Mouse (Mus musculus) kidney, adult 2 months (tissue): Measurements from ENCODE around the gene Trappc4.

Experiments
- CTCF ChIP-seq: fragments of 200-500 bp; conservative IDR thresholded peaks from 2 replicates; pipeline ENCODE4 v1.5.1; 2011; ENCODE audit warnings: low read depth, mild to moderate bottlenecking, control low read depth, low read length, moderate library complexity, mixed read lengths; ENCODE audit not compliant: insufficient read depth, insufficient read length
- POLR2A ChIP-seq: fragments of 200-500 bp; IDR thresholded peaks from one replicate; pipeline ENCODE4 v1.6.1; 2011; ENCODE audit warnings: low read depth, low read length, control low read depth

DNA sequence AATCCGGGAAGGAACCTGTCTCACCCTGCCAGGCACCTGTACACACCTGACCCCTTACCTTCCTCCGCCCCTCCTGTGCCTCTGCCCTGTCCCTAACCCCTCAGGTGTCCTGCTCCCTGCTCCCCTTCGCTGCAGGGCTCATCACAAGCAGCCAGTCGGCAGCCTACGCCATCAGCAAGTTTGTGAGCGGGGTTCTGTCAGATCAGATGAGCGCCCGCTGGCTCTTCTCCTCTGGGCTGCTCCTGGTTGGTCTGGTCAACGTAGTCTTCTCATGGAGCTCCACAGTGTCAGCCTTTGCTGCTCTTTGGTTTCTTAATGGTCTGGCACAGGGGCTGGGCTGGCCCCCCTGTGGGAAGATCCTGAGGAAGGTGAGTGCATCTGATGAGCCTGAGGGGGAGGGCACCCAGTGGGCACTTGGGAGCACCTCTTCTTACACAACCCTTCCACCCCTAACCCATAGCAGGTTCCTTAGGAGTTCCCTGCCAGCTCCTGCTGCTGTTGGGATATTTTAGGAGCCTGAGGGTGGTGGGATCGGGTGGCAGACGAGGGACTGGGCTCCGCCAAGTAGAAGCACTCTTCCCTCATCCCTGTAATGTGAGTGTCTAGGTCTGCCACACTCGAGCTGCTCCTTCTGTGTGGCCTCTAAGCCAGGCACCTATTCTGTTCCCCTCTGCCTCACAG lies 8.1 kb downstream of the Trappc4 start:
- TF ChIP-seq CTCF: no peak
- TF ChIP-seq POLR2A: no peak
